Mouse (Mus musculus) kidney, postnatal 0 days (tissue): Measurements from ENCODE around the gene 4933407L21Rik. TPM values are rescaled to one million over a fixed set of nuclear protein-coding genes. Genes with fewer than 3 reads are reported as not detected.
"Not testable (repeated sequence)": the region's sequence is repeated elsewhere in the genome, so short reads cannot be mapped to it uniquely, and the experiment has no call there.

ENCODE experiments used
- ATAC-seq: fragments of 200-750 bp; cut with Nextera tagmentation; replicated peaks from 2 replicates; pipeline ENCODE4 v1.8.0; 2017; ENCODE audit warnings: low read depth, moderate number of reproducible peaks, moderate TSS enrichment, moderate library complexity; ENCODE audit not compliant: low FRiP score
- DNase-seq: peaks from one replicate; pipeline ENCODE4 v3.0.0-alpha.2; 2016; ENCODE audit warnings: low spot score
- H3K27ac ChIP-seq: fragments of 300-500 bp; sonication (generic); 2 replicates; pipeline ENCODE4 v1.5.1; 2014; ENCODE audit warnings: mild to moderate bottlenecking
- H3K27me3 ChIP-seq: fragments of 300-500 bp; sonication (generic); 2 replicates; pipeline ENCODE4 v1.6.1; 2014; ENCODE audit warnings: low read length, mixed read lengths; ENCODE audit not compliant: insufficient read depth
- H3K36me3 ChIP-seq: fragments of 300-500 bp; sonication (generic); 2 replicates; pipeline ENCODE4 v1.6.1; 2014; ENCODE audit warnings: low read length, mixed read lengths; ENCODE audit not compliant: insufficient read depth
- H3K4me1 ChIP-seq: fragments of 300-500 bp; sonication (generic); replicated peaks from 2 replicates; pipeline ENCODE4 v1.6.1; 2014; ENCODE audit warnings: antibody characterized with exemption, low read length, mixed read lengths; ENCODE audit not compliant: insufficient read depth
- H3K4me2 ChIP-seq: fragments of 300-500 bp; sonication (generic); 2 replicates; pipeline ENCODE4 v1.6.1; 2014; ENCODE audit warnings: mild to moderate bottlenecking, low read length, moderate library complexity, mixed read lengths
- H3K4me3 ChIP-seq: fragments of 300-500 bp; sonication (generic); replicated peaks from 2 replicates; pipeline ENCODE4 v1.5.1; 2014; ENCODE audit warnings: low read depth, low read length
- H3K9ac ChIP-seq: fragments of 300-500 bp; sonication (generic); 2 replicates; pipeline ENCODE4 v1.6.1; 2014; ENCODE audit warnings: low read depth, low read length
- H3K9me3 ChIP-seq: fragments of 300-500 bp; sonication (generic); replicated peaks from 2 replicates; pipeline ENCODE4 v1.6.1; 2016; ENCODE audit warnings: low read length, inconsistent platforms, mixed read lengths
- CTCF ChIP-seq: IDR thresholded peaks from 2 replicates; pipeline ENCODE4 v1.5.1; 2016; ENCODE audit warnings: antibody characterized with exemption, low read depth, mild to moderate bottlenecking, moderate library complexity
- WGBS: fragments of 180-500 bp; shearing (Covaris S2); extraction: QIAGEN DNeasy Blood & Tissue Kit; methylation state at CpG from one replicate; pipeline ENCODE4 v1.1.7; 2014; 5-methylcytosine and 5-hydroxymethylcytosine counted together
- polyA plus RNA-seq: library from polyadenylated mRNA; unstranded; fragments of >200 nt; fragmentation: Nextera tagmentation; extraction: Ambion mirVana; gene quantifications from 2 replicates; pipeline ENCODE4 v1.2.1, GENCODE M21; 2015

4933407L21Rik gene
- polyA plus RNA-seq, 1 experiment from 2014 or later: 1.3 TPM

- no peak overlapping the region for H3K9ac ChIP-seq
- H3K4me3 ChIP-seq: no peak overlapping the region
- ATAC-seq: no peak
- H3K4me1 ChIP-seq: no peaks in the 10 kb centered on the region
- H3K27me3 ChIP-seq: no peaks in the 10 kb centered on the region
- H3K4me2 ChIP-seq: no peak overlapping the region
- 43% methylated on average over 7 of the region's 7 CpGs for WGBS
- no peak for DNase-seq
- H3K36me3 ChIP-seq: no peaks in the 10 kb centered on the region
- H3K9me3 ChIP-seq: no peaks in the 10 kb centered on the region
- TF ChIP-seq CTCF: no peak
- no peak overlapping the region for H3K27ac ChIP-seq
These were observed 53.6 kb downstream of the 4933407L21Rik start for GRCm38 (mm10) chr1:85981738-85982357.

DNA sequence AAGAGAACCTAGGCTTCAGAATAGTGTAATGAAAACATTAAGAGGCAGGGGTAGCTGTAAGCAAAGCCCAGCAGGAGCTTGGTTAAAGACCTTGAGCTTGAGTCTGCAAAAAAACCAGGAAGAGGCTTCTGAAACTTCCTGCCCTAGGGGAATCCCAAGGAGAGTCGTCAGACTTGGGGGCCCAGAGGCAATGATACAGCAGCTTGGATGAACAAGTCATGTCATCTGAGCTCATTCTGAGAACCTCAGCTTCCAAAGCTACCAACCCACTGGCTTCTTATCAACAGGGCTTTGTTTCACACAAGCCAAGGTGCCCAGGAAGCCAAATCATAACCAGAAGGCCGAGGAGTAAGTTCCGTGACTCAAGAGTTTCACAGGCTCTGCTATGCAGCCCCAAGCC lies 57.5 kb downstream of the 4933407L21Rik start:
- no peak overlapping the region for H3K9ac ChIP-seq
- WGBS: 76% methylated on average over 3 of the region's 3 CpGs
- DNase-seq: no peak
- H3K4me1 ChIP-seq: no peaks in the 10 kb centered on the region
- TF ChIP-seq CTCF: no peak
- H3K4me2 ChIP-seq: no peak overlapping the region
- no peaks in the 10 kb centered on the region for H3K27me3 ChIP-seq
- H3K9me3 ChIP-seq: no peaks in the 10 kb centered on the region
- no peak overlapping the region for H3K27ac ChIP-seq
- no peak for ATAC-seq
- H3K4me3 ChIP-seq: no peak overlapping the region
- H3K36me3 ChIP-seq: no peaks in the 10 kb centered on the region

- 81% methylated on average over 4 of the region's 4 CpGs for whole genome bisulfite sequencing
- no peak for TF ChIP-seq CTCF
These were observed 60.1 kb downstream of the 4933407L21Rik start for GRCm38 (mm10) chr1:85988351-85988750.

DNA sequence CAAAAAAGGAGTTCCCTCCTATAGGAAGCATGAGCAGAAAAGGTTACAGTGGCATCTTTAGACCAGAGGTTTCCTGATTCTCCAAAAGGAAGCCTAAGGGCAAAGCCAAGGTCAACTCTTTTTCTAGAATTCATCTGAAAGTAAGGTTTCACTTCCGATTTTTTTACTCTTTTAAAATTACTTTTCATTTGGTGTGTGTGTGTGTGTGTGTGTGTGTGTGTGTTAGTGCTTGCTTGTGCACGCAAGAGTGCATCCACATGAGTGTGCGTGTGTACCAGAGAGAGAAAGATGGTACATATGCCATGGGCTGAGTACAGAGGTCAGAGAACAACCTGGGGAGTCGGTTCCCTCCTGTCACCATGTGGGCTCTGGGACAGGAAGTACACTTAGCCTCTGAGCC lies 60.6 kb downstream of the 4933407L21Rik start:
- H3K4me1 ChIP-seq, H3K9me3 ChIP-seq, H3K9ac ChIP-seq, ATAC-seq, H3K27me3 ChIP-seq, H3K36me3 ChIP-seq, DNase-seq, H3K27ac ChIP-seq, H3K4me3 ChIP-seq, H3K4me2 ChIP-seq: not testable (repeated sequence)
- 72% methylated on average over 4 of the region's 4 CpGs for WGBS

More at GRCm38 (mm10) chr1:85988351-85988750, 60.1 kb downstream of the 4933407L21Rik start:
- Histone ChIP-seq H3K4me2 (no peak overlapping the region), H3K9me3 (no peaks in the 10 kb centered on the region), H3K4me3 (no peak overlapping the region), H3K27me3 (no peaks in the 10 kb centered on the region), H3K9ac (no peak overlapping the region), H3K27ac (no peak overlapping the region), H3K4me1 (no peaks in the 10 kb centered on the region), H3K36me3 (no peaks in the 10 kb centered on the region)
- DNase-seq: no peak
- ATAC-seq: no peak

Other genes starting within 250 kb of the 4933407L21Rik start
- gene A630001G21Rik, start 149.8 kb upstream of the 4933407L21Rik start, polyA plus RNA-seq: 0.98 and 1.7 TPM in 2 replicates
- 31.3 and 34.6 TPM in 2 replicates for gene Cab39, start 135.0 kb upstream of the 4933407L21Rik start, polyA plus RNA-seq
- 256 TPM in 2 replicates for gene Itm2c, start 34.2 kb upstream of the 4933407L21Rik start, polyA plus RNA-seq
- gene Gpr55, start 32.5 kb downstream of the 4933407L21Rik start, polyA plus RNA-seq: 0.03 TPM in 1 of 2 replicates, not detected in the other
- 0.21 TPM in 1 of 2 replicates, not detected in the other for gene Spata3, start 88.3 kb downstream of the 4933407L21Rik start, polyA plus RNA-seq
- gene 2810459M11Rik, start 117.4 kb downstream of the 4933407L21Rik start, polyA plus RNA-seq: 0.70 and 0.88 TPM in 2 replicates
- gene Psmd1, start 135.9 kb downstream of the 4933407L21Rik start, polyA plus RNA-seq: 123 and 145 TPM in 2 replicates
- gene Htr2b, start 183.5 kb downstream of the 4933407L21Rik start, polyA plus RNA-seq: 3.0 and 3.3 TPM in 2 replicates
- not detected in 2 replicates for gene Gm21972, start 205.2 kb downstream of the 4933407L21Rik start, polyA plus RNA-seq
- gene Armc9, start 226.3 kb downstream of the 4933407L21Rik start, polyA plus RNA-seq: 16.5 and 20.1 TPM in 2 replicates